Mouse (Mus musculus): ENCODE data around the gene Mn1. TPM values are rescaled to one million over a fixed set of nuclear protein-coding genes. Genes with fewer than 3 reads are reported as not detected.

The Mn1 gene
- polyA plus RNA-seq, 1 experiment, result 1.7 TPM

- no peak for TF ChIP-seq CTCF (IDR thresholded peaks at IDR 0.05; ENCODE audit: control insufficient read depth, insufficient read depth, low read length)
- TF ChIP-seq POLR2A (IDR thresholded peaks at IDR 0.05; ENCODE audit: borderline replicate concordance, control insufficient read depth, low read depth, low read length), result no peak
- H3K27ac ChIP-seq (ENCODE audit: control insufficient read depth, insufficient read depth, low read depth, low read length, poor library complexity), result no peak overlapping the region
- H3K4me1 ChIP-seq (ENCODE audit: control insufficient read depth, insufficient read depth, low read length), result no peaks in the 10 kb centered on the region
- no peak overlapping the region for H3K4me3 ChIP-seq (replicated peaks; ENCODE audit: control insufficient read depth, low read depth, low read length)
- 88% methylated on average over 15 of the region's 15 CpGs for WGBS
These were observed 4.3 kb downstream of the Mn1 start for GRCm38 (mm10) chr5:111421424-111421823.

DNA sequence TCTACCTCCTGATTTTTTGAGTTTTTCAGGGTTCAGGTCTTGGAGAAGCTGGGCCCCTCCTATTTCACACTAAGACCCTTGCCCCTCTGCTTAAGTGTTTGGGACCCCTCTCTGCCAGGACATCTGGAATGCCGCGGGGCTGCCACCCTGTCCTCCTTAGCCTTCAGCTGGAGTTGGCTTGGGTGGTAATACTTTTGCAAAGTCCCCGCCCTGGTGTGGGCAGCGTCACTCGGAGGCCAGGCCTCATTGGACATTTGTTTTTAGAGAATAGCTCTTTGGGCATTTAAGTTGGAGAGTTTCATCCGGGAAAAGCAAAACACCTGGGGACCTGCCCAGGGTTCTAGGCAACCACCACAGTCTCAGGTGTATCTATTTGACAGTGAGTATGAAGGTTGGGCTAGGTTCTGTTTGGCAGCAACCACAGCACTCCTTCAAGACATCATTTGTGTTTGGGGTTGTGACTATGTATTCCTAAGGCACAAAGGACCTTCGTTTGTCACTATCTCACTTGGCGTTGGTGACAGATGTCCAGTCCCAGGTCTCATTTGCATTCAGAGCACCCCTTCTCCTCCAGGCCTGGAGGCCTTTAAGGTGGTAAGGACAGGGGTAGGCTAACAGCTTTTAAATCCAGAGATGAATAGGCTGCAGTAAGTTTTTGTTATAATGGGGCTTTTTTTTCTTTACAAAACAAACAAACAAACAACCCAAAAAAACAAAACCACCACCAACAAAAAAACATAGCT is 5.1 kb downstream of the Mn1 start:
- Histone ChIP-seq H3K4me3 (replicated peaks; ENCODE audit: control insufficient read depth, low read depth, low read length) (no peak overlapping the region), H3K4me1 (ENCODE audit: control insufficient read depth, insufficient read depth, low read length) (no peaks in the 10 kb centered on the region), H3K27ac (ENCODE audit: control insufficient read depth, insufficient read depth, low read depth, low read length, poor library complexity) (no peak overlapping the region)
- WGBS, result 80% methylated on average over 8 of the region's 8 CpGs
- TF ChIP-seq POLR2A (IDR thresholded peaks at IDR 0.05; ENCODE audit: borderline replicate concordance, control insufficient read depth, low read depth, low read length), result no peak
- no peak for TF ChIP-seq CTCF (IDR thresholded peaks at IDR 0.05; ENCODE audit: control insufficient read depth, insufficient read depth, low read length)

GRCm38 (mm10) chr5:111423011-111423410 is 5.8 kb downstream of the Mn1 start:
- WGBS, result 82% methylated on average over 10 of the region's 10 CpGs
- Histone ChIP-seq H3K4me3 (replicated peaks; ENCODE audit: control insufficient read depth, low read depth, low read length) (no peak overlapping the region), H3K27ac (ENCODE audit: control insufficient read depth, insufficient read depth, low read depth, low read length, poor library complexity) (no peak overlapping the region), H3K4me1 (ENCODE audit: control insufficient read depth, insufficient read depth, low read length) (no peaks in the 10 kb centered on the region)
- no peak for TF ChIP-seq POLR2A (IDR thresholded peaks at IDR 0.05; ENCODE audit: borderline replicate concordance, control insufficient read depth, low read depth, low read length)
- no peak for TF ChIP-seq CTCF (IDR thresholded peaks at IDR 0.05; ENCODE audit: control insufficient read depth, insufficient read depth, low read length)

- Histone ChIP-seq H3K4me1 (ENCODE audit: control insufficient read depth, insufficient read depth, low read length) (no peaks in the 10 kb centered on the region), H3K27ac (ENCODE audit: control insufficient read depth, insufficient read depth, low read depth, low read length, poor library complexity) (no peak overlapping the region), H3K4me3 (replicated peaks; ENCODE audit: control insufficient read depth, low read depth, low read length) (no peak overlapping the region)
- no peak for TF ChIP-seq POLR2A (IDR thresholded peaks at IDR 0.05; ENCODE audit: borderline replicate concordance, control insufficient read depth, low read depth, low read length)
- no peak for TF ChIP-seq CTCF (IDR thresholded peaks at IDR 0.05; ENCODE audit: control insufficient read depth, insufficient read depth, low read length)
- 81% methylated on average over 4 of the region's 4 CpGs for WGBS
These were observed 6.5 kb downstream of the Mn1 start for GRCm38 (mm10) chr5:111423616-111424015.

DNA sequence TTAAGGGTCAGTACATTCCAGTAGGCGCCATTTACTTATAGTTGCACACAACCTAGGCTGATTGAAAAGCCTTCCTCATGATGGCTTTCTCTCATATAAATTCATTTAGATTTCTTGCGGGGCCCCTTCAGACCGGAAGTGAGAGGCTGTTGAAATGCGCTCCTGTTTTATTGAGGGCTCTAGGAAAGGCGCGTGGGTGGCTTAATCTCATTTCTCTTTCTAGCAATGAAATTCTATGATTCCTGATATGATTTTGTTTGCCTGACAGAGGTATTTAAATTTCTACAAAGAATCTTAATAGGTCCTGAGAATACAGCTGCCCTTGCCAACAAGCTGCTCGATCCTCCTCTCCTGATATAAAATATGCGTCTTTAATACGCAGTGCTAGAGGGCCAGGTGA is 8.7 kb downstream of the Mn1 start:
- no peak for TF ChIP-seq POLR2A (IDR thresholded peaks at IDR 0.05; ENCODE audit: borderline replicate concordance, control insufficient read depth, low read depth, low read length)
- 69% methylated on average over 9 of the region's 9 CpGs for WGBS
- no peaks in the 10 kb centered on the region for H3K4me1 ChIP-seq (ENCODE audit: control insufficient read depth, insufficient read depth, low read length)
- no peak overlapping the region for H3K27ac ChIP-seq (ENCODE audit: control insufficient read depth, insufficient read depth, low read depth, low read length, poor library complexity)
- no peak overlapping the region for H3K4me3 ChIP-seq (replicated peaks; ENCODE audit: control insufficient read depth, low read depth, low read length)

GRCm38 (mm10) chr5:111426249-111426648 is 9.1 kb downstream of the Mn1 start:
- Histone ChIP-seq H3K4me1 (ENCODE audit: control insufficient read depth, insufficient read depth, low read length) (no peaks in the 10 kb centered on the region), H3K4me3 (replicated peaks; ENCODE audit: control insufficient read depth, low read depth, low read length) (no peak overlapping the region), H3K27ac (ENCODE audit: control insufficient read depth, insufficient read depth, low read depth, low read length, poor library complexity) (no peak overlapping the region)
- WGBS, result 72% methylated on average over 5 of the region's 5 CpGs
- TF ChIP-seq POLR2A (IDR thresholded peaks at IDR 0.05; ENCODE audit: borderline replicate concordance, control insufficient read depth, low read depth, low read length) (no peak), CTCF (IDR thresholded peaks at IDR 0.05; ENCODE audit: control insufficient read depth, insufficient read depth, low read length) (no peak)

DNA sequence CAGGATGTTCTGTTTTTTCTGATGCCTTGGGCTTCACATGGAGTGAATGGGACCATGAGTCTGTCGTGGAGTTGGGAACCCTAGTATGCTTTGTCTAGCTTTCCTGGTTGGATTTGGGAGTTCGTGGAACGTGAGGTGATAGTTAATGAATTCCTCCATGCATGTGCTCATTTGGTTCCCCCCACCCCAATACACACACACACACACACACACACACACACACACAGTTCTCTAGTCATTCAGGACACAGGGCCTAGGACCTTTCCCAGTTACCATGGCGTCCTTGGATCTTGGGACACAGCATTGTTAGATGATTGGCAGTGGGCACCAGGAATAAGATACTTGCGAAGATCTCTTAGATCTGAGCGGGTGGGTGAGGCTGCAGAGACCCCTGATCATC is 11.7 kb downstream of the Mn1 start:
- 83% methylated on average over 6 of the region's 6 CpGs for WGBS
- no peaks in the 10 kb centered on the region for H3K4me1 ChIP-seq (ENCODE audit: control insufficient read depth, insufficient read depth, low read length)
- no peak for TF ChIP-seq POLR2A (IDR thresholded peaks at IDR 0.05; ENCODE audit: borderline replicate concordance, control insufficient read depth, low read depth, low read length)
- TF ChIP-seq CTCF (IDR thresholded peaks at IDR 0.05; ENCODE audit: control insufficient read depth, insufficient read depth, low read length), result no peak
- H3K4me3 ChIP-seq (replicated peaks; ENCODE audit: control insufficient read depth, low read depth, low read length), result no peak overlapping the region
- no peak overlapping the region for H3K27ac ChIP-seq (ENCODE audit: control insufficient read depth, insufficient read depth, low read depth, low read length, poor library complexity)

GRCm38 (mm10) chr5:111429726-111430125 is 12.6 kb downstream of the Mn1 start:
- Histone ChIP-seq H3K4me1 (ENCODE audit: control insufficient read depth, insufficient read depth, low read length) (no peaks in the 10 kb centered on the region), H3K27ac (ENCODE audit: control insufficient read depth, insufficient read depth, low read depth, low read length, poor library complexity) (no peak overlapping the region), H3K4me3 (replicated peaks; ENCODE audit: control insufficient read depth, low read depth, low read length) (no peak overlapping the region)
- TF ChIP-seq CTCF (IDR thresholded peaks at IDR 0.05; ENCODE audit: control insufficient read depth, insufficient read depth, low read length) (no peak), POLR2A (IDR thresholded peaks at IDR 0.05; ENCODE audit: borderline replicate concordance, control insufficient read depth, low read depth, low read length) (no peak)
- whole genome bisulfite sequencing, result 57% methylated on average over 7 of the region's 7 CpGs

Data from bone marrow, adult 2 months (tissue).